Mouse (Mus musculus) retina, postnatal 1 day (tissue): ENCODE results near the gene Zfp964.
"Not testable (repeated sequence)": the region's sequence is repeated elsewhere in the genome, so short reads cannot be mapped to it uniquely, and the experiment has no call there.

Source experiments
- DNase-seq: peaks from one replicate; pipeline ENCODE4 v3.0.0-alpha.2; 2012

Zfp964 gene

DNA sequence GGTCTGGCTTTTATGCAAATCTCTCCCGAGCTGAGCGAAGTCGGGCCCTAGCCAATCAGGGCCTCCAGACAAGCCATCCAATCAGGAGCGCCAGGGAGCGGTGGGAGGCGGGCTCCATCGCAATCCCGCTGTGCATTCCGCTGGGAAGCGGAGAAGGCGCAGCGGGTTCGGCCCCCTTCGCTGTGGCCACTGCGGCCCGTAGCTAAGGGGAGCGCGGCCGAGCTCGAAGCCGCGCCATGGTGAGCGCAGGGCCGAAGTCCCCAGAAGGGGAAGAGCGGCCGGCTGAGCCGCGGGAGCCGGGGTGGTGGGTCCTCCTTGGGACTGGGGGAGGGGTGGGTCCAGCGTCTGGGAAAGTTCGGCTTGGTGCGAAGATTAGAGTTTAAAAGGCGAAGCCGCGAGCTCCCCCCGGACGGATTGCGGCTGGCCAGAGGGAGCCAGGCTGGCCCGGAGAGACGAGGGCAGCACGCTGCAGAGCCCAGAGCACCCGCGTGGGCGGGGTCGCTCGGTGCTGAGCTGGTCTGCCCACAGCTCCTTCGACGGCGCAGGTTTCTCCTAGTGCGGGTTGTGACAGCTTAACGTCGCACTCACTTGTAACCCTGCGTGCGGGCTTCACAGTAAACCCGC is at the start of gene Zfp964:
Gene Zfp964 (plus strand): TSS at position 122 of the 624 bp plus-strand sequence.
- peak; percentile 96 for DNase-seq

DNA sequence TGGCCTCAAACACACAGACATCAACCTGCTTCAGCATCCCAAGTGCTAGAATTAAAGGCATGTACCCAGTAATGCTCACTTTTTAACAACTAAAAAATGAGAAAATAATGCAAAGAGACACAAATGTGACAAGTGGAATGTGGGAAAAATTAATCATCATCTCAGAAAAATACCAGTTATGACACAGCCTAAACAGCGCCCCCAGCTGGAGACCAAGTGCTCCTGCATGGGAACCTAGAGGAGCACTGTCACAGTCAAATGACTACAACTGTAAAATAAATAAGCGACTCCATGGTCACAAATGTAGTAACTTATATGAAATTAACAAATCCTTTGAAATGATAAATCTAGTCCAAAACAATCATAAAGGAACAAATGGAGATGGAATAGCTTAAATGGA is 39.6 kb upstream of the Zfp964 start:
- DNase-seq = no peak

- DNase-seq = no peak
Measured at GRCm38 (mm10) chr8:69618078-69618477, 36.2 kb upstream of the Zfp964 start.

DNA sequence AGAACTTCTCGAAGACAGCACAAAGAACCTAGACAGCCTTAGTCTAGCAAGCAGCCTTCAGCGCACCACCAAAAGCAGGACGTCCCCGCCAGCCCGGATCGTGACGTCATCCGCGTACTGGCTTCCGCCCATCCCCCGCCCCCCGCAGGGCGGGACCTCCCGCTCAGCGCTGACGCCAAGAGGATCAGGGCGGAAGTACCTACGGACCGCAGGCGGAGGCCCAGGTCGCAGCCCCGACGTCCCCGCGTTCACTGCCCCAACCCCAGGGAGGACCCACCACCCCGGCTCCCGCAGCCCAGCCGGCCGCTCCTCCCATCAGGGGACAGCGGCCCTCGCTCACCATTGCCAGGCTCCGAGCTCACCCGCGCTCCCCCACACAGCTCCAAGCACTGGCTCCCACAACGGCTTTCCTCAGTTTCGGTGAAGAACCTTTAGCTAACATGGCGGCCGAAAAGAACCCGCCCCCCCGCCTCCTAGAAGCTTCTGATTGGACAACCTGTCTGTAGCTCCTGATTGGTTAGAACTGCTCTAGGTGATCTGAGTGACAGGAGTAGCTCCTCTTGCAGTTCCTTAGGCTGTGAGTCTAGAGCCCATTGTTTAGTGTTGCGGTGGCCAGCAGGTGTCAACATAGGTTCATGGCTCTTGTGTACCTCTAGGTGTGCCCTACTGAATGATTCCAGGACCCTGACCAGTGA is 29.0 kb upstream of the Zfp964 start, which contains the start of gene Zfp868:
Gene Zfp868 (minus strand): TSS at position 454 of the 695 bp plus-strand sequence.
- DNase-seq = peak; percentile 99

- DNase-seq = no peak
Measured at GRCm38 (mm10) chr8:69653808-69654357, 396 bp upstream of the Zfp964 start.

GRCm38 (mm10) chr8:69661294-69661693 is 7.0 kb downstream of the Zfp964 start:
- DNase-seq = no peak

GRCm38 (mm10) chr8:69665051-69665450 is 10.8 kb downstream of the Zfp964 start:
- DNase-seq = not testable (repeated sequence)

DNA sequence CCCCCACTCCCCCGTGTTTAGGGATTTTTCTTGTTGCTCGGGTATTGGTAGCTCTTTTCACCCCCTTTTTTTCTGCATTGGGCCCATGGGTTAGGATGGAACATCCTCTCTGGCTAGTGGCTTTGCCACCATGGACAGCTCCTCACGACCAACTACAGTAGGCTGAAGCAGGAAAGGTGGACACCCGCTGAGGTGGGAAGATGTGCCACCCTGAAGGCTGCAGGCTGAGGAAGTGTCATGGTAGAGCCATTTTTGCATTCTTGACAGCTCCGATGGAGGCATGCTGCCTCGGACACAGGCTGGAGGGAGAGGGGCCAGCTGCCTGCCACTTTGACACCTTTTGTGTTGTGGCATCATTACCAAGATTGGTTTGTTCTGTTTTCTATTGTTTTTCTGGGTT is 47.5 kb downstream of the Zfp964 start:
- no peak for DNase-seq

DNA sequence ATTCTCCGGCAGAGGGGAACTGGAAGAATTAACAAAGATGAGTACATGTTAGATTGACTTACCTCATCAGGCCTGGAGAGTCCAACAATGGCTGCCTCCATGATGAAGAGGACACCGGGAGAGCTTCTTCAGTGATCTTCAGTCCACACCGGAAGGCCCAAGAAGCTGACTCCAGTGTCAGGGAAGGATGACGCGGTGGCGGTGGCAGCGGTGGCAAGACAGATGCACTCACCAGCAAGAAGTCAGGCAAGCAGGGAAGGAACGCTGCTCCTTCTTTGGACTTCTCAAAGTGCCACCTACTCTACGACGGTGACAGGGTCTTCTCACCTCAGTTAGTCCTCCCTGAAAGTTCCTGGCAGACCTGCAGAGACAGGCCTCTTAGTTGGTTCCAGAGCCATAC is 56.3 kb downstream of the Zfp964 start, which contains the start of gene Zfp869:
Gene Zfp869 (minus strand): TSS at position 101 of the 400 bp plus-strand sequence.
- DNase-seq = not testable (repeated sequence)

DNA sequence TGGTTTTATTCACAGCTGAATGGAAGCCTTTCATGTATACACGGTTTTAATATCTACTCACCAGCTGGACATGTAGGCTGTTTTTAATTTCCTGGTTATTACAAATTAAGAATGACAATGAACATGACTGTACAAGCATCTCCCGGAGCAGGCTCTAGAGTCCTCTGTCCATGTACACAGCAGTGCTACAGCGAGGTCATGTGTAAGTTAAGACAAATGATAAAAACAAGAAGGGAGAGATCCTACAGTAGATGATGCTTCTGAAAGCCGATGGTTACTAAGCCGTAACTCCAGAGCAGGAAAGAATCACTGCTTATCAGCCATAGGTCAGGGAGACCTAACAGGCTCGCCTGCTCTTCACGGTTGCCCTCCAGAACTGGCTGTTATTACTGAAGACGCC is 59.2 kb downstream of the Zfp964 start:
- DNase-seq = no peak

- no peak for DNase-seq
Measured at GRCm38 (mm10) chr8:69715366-69715765, 61.1 kb downstream of the Zfp964 start.
